Mouse (Mus musculus): ENCODE measurements at regions not wholly inside any gene's neighbourhood (a gene's known extent, or its start where the extent isn't known, plus 50 kb on each side); places are given as distances from the start of the nearest gene placed in this dataset.

DNA sequence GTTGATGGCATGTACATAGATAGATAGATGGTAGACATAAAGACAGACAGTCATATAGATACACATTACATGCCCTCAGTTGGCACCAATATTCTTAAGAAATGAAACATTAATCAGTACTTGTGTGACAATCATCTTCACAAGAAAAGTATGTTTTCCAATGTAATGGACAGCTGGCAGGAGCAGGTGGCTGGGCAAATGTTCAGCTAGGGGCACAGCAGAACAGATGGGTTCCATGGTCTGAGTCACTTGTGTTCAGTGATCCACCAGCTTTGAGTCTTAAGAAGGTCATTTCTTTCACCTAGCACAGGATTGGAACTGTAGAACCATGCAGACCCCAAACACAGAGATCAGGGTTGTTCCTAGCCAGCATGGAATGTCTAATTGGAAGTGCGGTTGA is 2631.2 kb upstream of the 5930422O12Rik start:
- Histone ChIP-seq H3K9me3 (replicated peaks; ENCODE audit: control insufficient read depth, low read length) (no peaks in the 10 kb centered on the region), H3K36me3 (replicated peaks; ENCODE audit: control insufficient read depth, insufficient read depth, low read length) (no peaks in the 10 kb centered on the region), H3K4me2 (ENCODE audit: low read depth, low read length) (no peak overlapping the region), H3K4me1 (ENCODE audit: control insufficient read depth, insufficient read depth) (no peaks in the 10 kb centered on the region), H3K27me3 (ENCODE audit: control insufficient read depth, insufficient read depth, low read length) (no peaks in the 10 kb centered on the region), H3K9ac (replicated peaks; ENCODE audit: low read depth, low read length) (no peak overlapping the region), H3K4me3 (ENCODE audit: low read depth, low read length) (no peak overlapping the region), H3K27ac (ENCODE audit: low read depth) (no peak overlapping the region)
- WGBS: 95% methylated on average over 1 of the region's 1 CpGs
- DNase-seq (ENCODE audit: low spot score): no peak
- TF ChIP-seq EP300 (IDR thresholded peaks at IDR 0.05; ENCODE audit: low read depth) (no peak), CTCF (IDR thresholded peaks at IDR 0.05; ENCODE audit: low read depth) (no peak)
- ATAC-seq (ENCODE audit: insufficient read depth, low read depth): no peak

DNA sequence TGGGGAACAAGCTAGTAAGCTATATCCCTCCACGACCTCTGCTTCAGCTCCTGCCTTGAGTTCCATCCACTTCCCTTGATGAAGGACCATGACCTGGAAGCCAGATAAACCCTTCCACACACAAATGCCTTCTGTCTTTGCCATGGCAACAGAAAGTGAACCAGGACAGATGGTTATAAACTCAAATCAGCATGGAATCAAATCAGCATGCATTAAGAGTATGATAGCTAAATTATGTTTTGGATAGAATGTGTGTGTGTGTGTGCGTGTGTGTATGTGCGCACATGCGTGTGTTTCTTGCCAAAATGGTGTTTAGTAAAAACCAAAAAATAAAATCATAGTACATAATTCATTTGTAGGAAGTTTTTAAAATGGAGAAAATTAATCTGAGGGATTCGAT is 2611.5 kb upstream of the 5930422O12Rik start:
- Histone ChIP-seq H3K4me2 (ENCODE audit: low read depth, low read length) (no peak overlapping the region), H3K36me3 (replicated peaks; ENCODE audit: control insufficient read depth, insufficient read depth, low read length) (no peaks in the 10 kb centered on the region), H3K4me1 (ENCODE audit: control insufficient read depth, insufficient read depth) (no peaks in the 10 kb centered on the region), H3K4me3 (ENCODE audit: low read depth, low read length) (no peak overlapping the region), H3K9me3 (replicated peaks; ENCODE audit: control insufficient read depth, low read length) (no peaks in the 10 kb centered on the region), H3K9ac (replicated peaks; ENCODE audit: low read depth, low read length) (no peak overlapping the region), H3K27me3 (ENCODE audit: control insufficient read depth, insufficient read depth, low read length) (no peaks in the 10 kb centered on the region), H3K27ac (ENCODE audit: low read depth) (no peak overlapping the region)
- no peak for DNase-seq (ENCODE audit: low spot score)
- WGBS: 85% methylated on average over 5 of the region's 5 CpGs
- ATAC-seq (ENCODE audit: insufficient read depth, low read depth): no peak
- no peak for TF ChIP-seq CTCF (IDR thresholded peaks at IDR 0.05; ENCODE audit: low read depth)
- no peak for TF ChIP-seq EP300 (IDR thresholded peaks at IDR 0.05; ENCODE audit: low read depth)

DNA sequence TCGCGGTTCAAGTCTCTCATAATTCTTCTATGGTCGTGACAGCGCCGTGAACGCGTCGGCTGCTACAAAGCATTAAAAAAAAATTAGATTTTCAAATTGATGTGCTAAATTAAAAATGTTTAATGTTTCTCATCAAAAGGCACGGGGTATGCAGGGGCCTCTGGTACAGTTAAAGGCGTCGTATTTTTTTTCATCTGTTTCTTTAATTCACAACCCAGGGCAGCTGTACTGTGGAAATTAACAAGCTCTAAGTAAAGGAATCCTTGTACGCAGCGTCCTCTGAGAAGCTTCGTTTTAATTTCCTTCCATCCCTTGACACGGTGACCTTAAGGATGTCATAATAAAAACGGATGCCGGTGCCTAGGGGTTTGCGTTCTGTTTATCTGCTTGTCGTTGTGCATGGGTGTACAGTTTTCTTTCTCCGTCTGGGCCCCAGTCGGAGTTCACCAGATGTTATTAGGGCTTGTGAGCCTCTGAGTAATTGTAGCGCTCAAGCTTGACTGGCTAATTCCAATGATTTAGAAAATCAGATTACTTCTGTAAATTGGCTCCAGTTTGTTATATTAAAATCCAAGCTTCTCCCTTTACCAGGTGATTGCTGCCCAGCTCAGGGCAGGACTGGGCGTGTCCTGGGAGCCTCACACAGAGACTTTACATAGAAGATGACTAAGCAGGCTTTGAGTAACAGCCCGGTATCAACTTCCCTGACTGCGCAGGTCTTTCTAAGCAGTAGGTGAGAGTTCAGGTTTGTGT is 2605.5 kb upstream of the 5930422O12Rik start:
- Histone ChIP-seq H3K27ac (ENCODE audit: low read depth) (no peak overlapping the region), H3K9me3 (replicated peaks; ENCODE audit: control insufficient read depth, low read length) (no peaks in the 10 kb centered on the region), H3K4me3 (ENCODE audit: low read depth, low read length) (no peak overlapping the region), H3K27me3 (ENCODE audit: control insufficient read depth, insufficient read depth, low read length) (no peaks in the 10 kb centered on the region), H3K4me1 (ENCODE audit: control insufficient read depth, insufficient read depth) (no peaks in the 10 kb centered on the region), H3K4me2 (ENCODE audit: low read depth, low read length) (no peak overlapping the region), H3K36me3 (replicated peaks; ENCODE audit: control insufficient read depth, insufficient read depth, low read length) (no peaks in the 10 kb centered on the region), H3K9ac (replicated peaks; ENCODE audit: low read depth, low read length) (no peak overlapping the region)
- WGBS: 87% methylated on average over 25 of the region's 25 CpGs
- DNase-seq (ENCODE audit: low spot score) (no peak), ATAC-seq (ENCODE audit: insufficient read depth, low read depth) (no peak)
- TF ChIP-seq EP300 (IDR thresholded peaks at IDR 0.05; ENCODE audit: low read depth) (no peak), CTCF (IDR thresholded peaks at IDR 0.05; ENCODE audit: low read depth) (no peak)

DNA sequence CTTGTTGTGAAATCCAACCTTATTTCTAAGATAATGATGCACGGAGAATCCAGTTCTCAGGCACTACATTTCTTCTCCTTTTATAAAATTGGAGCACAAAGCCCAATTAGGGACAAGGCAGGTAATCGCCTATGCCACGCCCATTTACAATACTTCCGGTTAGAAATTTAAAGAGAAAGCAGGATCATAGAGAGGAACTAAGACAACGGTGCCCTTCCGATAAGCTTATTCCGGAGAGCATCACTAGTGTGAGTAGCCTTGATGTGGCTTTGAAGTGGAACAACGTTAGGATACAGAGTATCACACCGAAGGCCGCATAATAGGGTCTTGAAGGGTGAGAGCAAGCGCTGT is 2604.9 kb upstream of the 5930422O12Rik start:
- ATAC-seq (ENCODE audit: insufficient read depth, low read depth) (no peak), DNase-seq (ENCODE audit: low spot score) (no peak)
- H3K27ac ChIP-seq (ENCODE audit: low read depth): no peak overlapping the region
- H3K9me3 ChIP-seq (replicated peaks; ENCODE audit: control insufficient read depth, low read length): no peaks in the 10 kb centered on the region
- H3K36me3 ChIP-seq (replicated peaks; ENCODE audit: control insufficient read depth, insufficient read depth, low read length): no peaks in the 10 kb centered on the region
- H3K4me1 ChIP-seq (ENCODE audit: control insufficient read depth, insufficient read depth): no peaks in the 10 kb centered on the region
- H3K9ac ChIP-seq (replicated peaks; ENCODE audit: low read depth, low read length): no peak overlapping the region
- H3K4me3 ChIP-seq (ENCODE audit: low read depth, low read length): no peak overlapping the region
- H3K4me2 ChIP-seq (ENCODE audit: low read depth, low read length): no peak overlapping the region
- no peaks in the 10 kb centered on the region for H3K27me3 ChIP-seq (ENCODE audit: control insufficient read depth, insufficient read depth, low read length)
- TF ChIP-seq CTCF (IDR thresholded peaks at IDR 0.05; ENCODE audit: low read depth) (no peak), EP300 (IDR thresholded peaks at IDR 0.05; ENCODE audit: low read depth) (no peak)
- 86% methylated on average over 11 of the region's 11 CpGs for WGBS

DNA sequence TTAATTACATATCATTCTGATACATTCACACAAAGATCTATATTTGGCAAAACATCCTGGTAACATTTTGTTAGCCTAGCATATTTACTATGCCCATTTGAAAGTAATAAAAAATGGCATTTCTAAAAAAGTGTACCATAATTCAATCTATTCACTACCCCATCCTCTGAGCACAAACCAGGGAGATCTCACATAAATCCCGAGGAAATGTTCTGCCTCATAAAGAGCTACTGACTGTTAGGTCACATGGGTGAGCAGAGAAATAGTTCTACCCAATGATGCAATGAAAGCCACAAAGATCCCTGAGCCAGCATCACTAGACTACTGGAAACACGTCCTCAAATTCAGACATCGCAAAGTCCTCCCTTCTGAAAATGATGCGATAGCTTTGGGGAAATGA is 2602.5 kb upstream of the 5930422O12Rik start:
- TF ChIP-seq EP300 (IDR thresholded peaks at IDR 0.05; ENCODE audit: low read depth): no peak
- no peak for TF ChIP-seq CTCF (IDR thresholded peaks at IDR 0.05; ENCODE audit: low read depth)
- 74% methylated on average over 4 of the region's 4 CpGs for WGBS

DNA sequence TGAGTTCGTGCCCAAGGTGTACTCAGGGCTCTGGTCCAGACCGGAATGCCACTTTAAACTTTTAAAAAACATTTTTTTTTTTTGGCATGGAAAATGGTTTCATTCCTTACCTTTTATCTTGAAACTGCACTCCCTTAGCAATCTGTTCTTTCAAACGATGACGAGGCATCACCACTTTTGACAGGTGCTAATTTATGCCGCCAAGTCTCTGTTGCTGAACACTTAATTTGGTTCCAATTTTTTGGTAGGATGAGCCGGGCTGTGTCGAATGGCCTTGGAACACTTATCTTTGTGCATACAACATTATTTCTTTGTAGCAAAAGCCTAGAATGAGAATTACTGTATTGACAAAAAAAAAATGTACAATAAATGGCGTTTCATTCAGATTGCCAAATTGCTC is 2590.5 kb upstream of the 5930422O12Rik start:
- no peaks in the 10 kb centered on the region for H3K36me3 ChIP-seq (replicated peaks; ENCODE audit: control insufficient read depth, insufficient read depth, low read length)
- no peak overlapping the region for H3K9ac ChIP-seq (replicated peaks; ENCODE audit: low read depth, low read length)
- no peak for ATAC-seq (ENCODE audit: insufficient read depth, low read depth)
- H3K27me3 ChIP-seq (ENCODE audit: control insufficient read depth, insufficient read depth, low read length): no peaks in the 10 kb centered on the region
- no peak for TF ChIP-seq CTCF (IDR thresholded peaks at IDR 0.05; ENCODE audit: low read depth)
- TF ChIP-seq EP300 (IDR thresholded peaks at IDR 0.05; ENCODE audit: low read depth): no peak
- WGBS: 80% methylated on average over 8 of the region's 8 CpGs
- H3K4me3 ChIP-seq (ENCODE audit: low read depth, low read length): no peak overlapping the region
- H3K4me1 ChIP-seq (ENCODE audit: control insufficient read depth, insufficient read depth): no peaks in the 10 kb centered on the region
- DNase-seq (ENCODE audit: low spot score): no peak
- H3K9me3 ChIP-seq (replicated peaks; ENCODE audit: control insufficient read depth, low read length): no peaks in the 10 kb centered on the region
- H3K4me2 ChIP-seq (ENCODE audit: low read depth, low read length): no peak overlapping the region
- H3K27ac ChIP-seq (ENCODE audit: low read depth): no peak overlapping the region

More for the DNA sequence above, 2602.5 kb upstream of the 5930422O12Rik start:
- Histone ChIP-seq H3K4me1 (ENCODE audit: control insufficient read depth, insufficient read depth) (no peaks in the 10 kb centered on the region), H3K4me3 (ENCODE audit: low read depth, low read length) (no peak overlapping the region), H3K9ac (replicated peaks; ENCODE audit: low read depth, low read length) (no peak overlapping the region), H3K9me3 (replicated peaks; ENCODE audit: control insufficient read depth, low read length) (no peaks in the 10 kb centered on the region), H3K4me2 (ENCODE audit: low read depth, low read length) (no peak overlapping the region), H3K27me3 (ENCODE audit: control insufficient read depth, insufficient read depth, low read length) (no peaks in the 10 kb centered on the region), H3K36me3 (replicated peaks; ENCODE audit: control insufficient read depth, insufficient read depth, low read length) (no peaks in the 10 kb centered on the region), H3K27ac (ENCODE audit: low read depth) (no peak overlapping the region)
- ATAC-seq (ENCODE audit: insufficient read depth, low read depth): no peak
- DNase-seq (ENCODE audit: low spot score): no peak

All from heart, postnatal 0 days (tissue).